Mouse (Mus musculus): ENCODE data around the gene Lgals3. TPM values are rescaled to one million over a fixed set of nuclear protein-coding genes. Genes with fewer than 3 reads are reported as not detected.
"Not testable (repeated sequence)": the region's sequence is repeated elsewhere in the genome, so short reads cannot be mapped to it uniquely, and the experiment has no call there.

Lgals3 gene
- 14.7 and 19.4 TPM in 2 replicates for polyA plus RNA-seq (2015; fragmentation: Nextera tagmentation; extraction: Ambion mirVana)

- Histone ChIP-seq H3K9ac (no peak within 1 kb of the TSS), H3K4me1 (peaks cover 16% of the 10 kb centered on the region), H3K36me3 (no peaks in the 10 kb centered on the region), H3K4me3 (no peak within 1 kb of the TSS), H3K27ac (peak within 1 kb of the TSS; percentile 48; the same call in 1 of the 2 replicates), H3K9me3 (no peaks in the 10 kb centered on the region), H3K27me3 (peaks cover 6% of the 10 kb centered on the region), H3K4me2 (peak within 1 kb of the TSS; percentile 43)
- WGBS = 32% methylated on average over 9 of the region's 9 CpGs
- ATAC-seq (ENCODE audit: insufficient number of reproducible peaks, insufficient read depth, low FRiP score, low TSS enrichment, low read depth) = no peak
Observed at GRCm38 (mm10) chr14:47367461-47367860, at the start of gene Lgals3. Gene Lgals3, plus strand, starts transcription at chr14:47367751.

DNA sequence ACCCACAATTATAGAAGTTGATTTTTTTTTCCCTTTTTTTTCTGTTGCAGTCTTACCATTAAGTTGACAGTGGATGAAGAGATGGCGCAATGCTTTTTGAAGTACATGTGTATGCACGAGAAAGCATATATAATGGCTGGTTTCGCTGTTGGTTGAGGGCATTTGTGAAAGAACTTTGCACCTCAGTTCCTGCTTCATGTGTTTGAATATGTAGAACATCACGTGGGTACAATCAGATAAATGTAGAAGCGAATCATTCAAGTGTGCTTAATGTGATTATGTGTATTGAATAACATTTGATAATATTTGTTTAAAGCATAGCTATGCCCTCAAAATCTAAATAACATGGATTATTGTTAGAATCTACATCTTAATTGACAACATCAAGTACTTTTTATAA is 48.2 kb upstream of the Lgals3 start:
- Histone ChIP-seq H3K9me3 (no peaks in the 10 kb centered on the region), H3K4me3 (no peak overlapping the region), H3K27ac (no peak overlapping the region), H3K4me2 (no peak overlapping the region), H3K9ac (no peak overlapping the region), H3K4me1 (no peaks in the 10 kb centered on the region), H3K27me3 (no peaks in the 10 kb centered on the region), H3K36me3 (peaks cover 54% of the 10 kb centered on the region)
- no peak for ATAC-seq (ENCODE audit: insufficient number of reproducible peaks, insufficient read depth, low FRiP score, low TSS enrichment, low read depth)
- WGBS = 88% methylated on average over 5 of the region's 5 CpGs

GRCm38 (mm10) chr14:47321581-47321980 is 46.0 kb upstream of the Lgals3 start:
- H3K4me2 ChIP-seq; ATAC-seq (ENCODE audit: insufficient number of reproducible peaks, insufficient read depth, low FRiP score, low TSS enrichment, low read depth); H3K4me3 ChIP-seq; H3K4me1 ChIP-seq; H3K27me3 ChIP-seq; H3K9ac ChIP-seq; H3K9me3 ChIP-seq; H3K27ac ChIP-seq: not testable (repeated sequence)
- 88% methylated on average over 7 of the region's 8 CpGs for WGBS
- H3K36me3 ChIP-seq = peaks cover 51% of the 10 kb centered on the region

GRCm38 (mm10) chr14:47325965-47326761 is 41.4 kb upstream of the Lgals3 start:
- Histone ChIP-seq H3K9me3 (no peaks in the 10 kb centered on the region), H3K9ac (no peak overlapping the region), H3K4me3 (no peak overlapping the region), H3K27me3 (no peaks in the 10 kb centered on the region), H3K36me3 (peaks cover 24% of the 10 kb centered on the region), H3K4me2 (no peak overlapping the region), H3K27ac (no peak overlapping the region), H3K4me1 (no peaks in the 10 kb centered on the region)
- ATAC-seq (ENCODE audit: insufficient number of reproducible peaks, insufficient read depth, low FRiP score, low TSS enrichment, low read depth) = no peak
- WGBS = 86% methylated on average over 9 of the region's 9 CpGs

GRCm38 (mm10) chr14:47327347-47327746 is 40.2 kb upstream of the Lgals3 start:
- WGBS = 91% methylated on average over 5 of the region's 5 CpGs
- Histone ChIP-seq H3K27me3 (no peaks in the 10 kb centered on the region), H3K9ac (no peak overlapping the region), H3K9me3 (no peaks in the 10 kb centered on the region), H3K4me1 (peaks cover 6% of the 10 kb centered on the region), H3K4me3 (no peak overlapping the region), H3K4me2 (no peak overlapping the region), H3K27ac (no peak overlapping the region), H3K36me3 (peaks cover 21% of the 10 kb centered on the region)
- ATAC-seq (ENCODE audit: insufficient number of reproducible peaks, insufficient read depth, low FRiP score, low TSS enrichment, low read depth) = no peak

GRCm38 (mm10) chr14:47331920-47332319 is 35.6 kb upstream of the Lgals3 start:
- H3K36me3 ChIP-seq = no peaks in the 10 kb centered on the region
- peaks cover 6% of the 10 kb centered on the region for H3K4me1 ChIP-seq
- no peak overlapping the region for H3K4me2 ChIP-seq
- H3K27ac ChIP-seq = no peak overlapping the region
- H3K27me3 ChIP-seq = no peaks in the 10 kb centered on the region
- no peak for ATAC-seq (ENCODE audit: insufficient number of reproducible peaks, insufficient read depth, low FRiP score, low TSS enrichment, low read depth)
- WGBS = 21% methylated on average over 5 of the region's 5 CpGs
- H3K4me3 ChIP-seq = no peak overlapping the region
- H3K9me3 ChIP-seq = no peaks in the 10 kb centered on the region
- no peak overlapping the region for H3K9ac ChIP-seq

DNA sequence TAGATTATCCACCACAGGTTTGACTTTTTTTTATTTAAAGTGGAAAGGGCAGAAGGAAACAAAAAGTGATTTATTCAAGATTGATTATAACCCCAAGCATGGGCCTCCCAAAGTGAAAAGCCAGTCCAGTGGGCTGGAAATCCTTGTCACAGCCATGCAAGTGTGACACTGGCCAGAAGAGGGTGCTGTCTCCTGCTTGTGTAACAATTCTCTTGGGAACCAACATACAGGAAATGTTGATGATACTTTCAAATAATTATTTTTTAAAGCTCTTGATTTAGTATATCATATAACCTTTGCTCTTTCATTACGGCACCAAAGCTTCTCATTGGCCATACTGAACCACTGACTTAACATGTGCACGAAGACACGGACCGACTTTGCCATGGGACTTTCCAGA is 32.7 kb upstream of the Lgals3 start:
- 75% methylated on average over 4 of the region's 4 CpGs for WGBS
- Histone ChIP-seq H3K27ac (no peak overlapping the region), H3K36me3 (no peaks in the 10 kb centered on the region), H3K9me3 (no peaks in the 10 kb centered on the region), H3K4me3 (no peak overlapping the region), H3K4me1 (peaks cover 6% of the 10 kb centered on the region), H3K27me3 (no peaks in the 10 kb centered on the region), H3K9ac (no peak overlapping the region), H3K4me2 (no peak overlapping the region)
- ATAC-seq (ENCODE audit: insufficient number of reproducible peaks, insufficient read depth, low FRiP score, low TSS enrichment, low read depth) = no peak

- Histone ChIP-seq H3K9me3 (no peaks in the 10 kb centered on the region), H3K36me3 (no peaks in the 10 kb centered on the region), H3K9ac (no peak overlapping the region), H3K4me3 (no peak overlapping the region), H3K27me3 (no peaks in the 10 kb centered on the region), H3K4me1 (peaks cover 6% of the 10 kb centered on the region), H3K4me2 (no peak overlapping the region), H3K27ac (no peak overlapping the region)
- 55% methylated on average over 3 of the region's 3 CpGs for WGBS
- ATAC-seq (ENCODE audit: insufficient number of reproducible peaks, insufficient read depth, low FRiP score, low TSS enrichment, low read depth) = no peak
Observed at GRCm38 (mm10) chr14:47335300-47335699, 32.3 kb upstream of the Lgals3 start.

DNA sequence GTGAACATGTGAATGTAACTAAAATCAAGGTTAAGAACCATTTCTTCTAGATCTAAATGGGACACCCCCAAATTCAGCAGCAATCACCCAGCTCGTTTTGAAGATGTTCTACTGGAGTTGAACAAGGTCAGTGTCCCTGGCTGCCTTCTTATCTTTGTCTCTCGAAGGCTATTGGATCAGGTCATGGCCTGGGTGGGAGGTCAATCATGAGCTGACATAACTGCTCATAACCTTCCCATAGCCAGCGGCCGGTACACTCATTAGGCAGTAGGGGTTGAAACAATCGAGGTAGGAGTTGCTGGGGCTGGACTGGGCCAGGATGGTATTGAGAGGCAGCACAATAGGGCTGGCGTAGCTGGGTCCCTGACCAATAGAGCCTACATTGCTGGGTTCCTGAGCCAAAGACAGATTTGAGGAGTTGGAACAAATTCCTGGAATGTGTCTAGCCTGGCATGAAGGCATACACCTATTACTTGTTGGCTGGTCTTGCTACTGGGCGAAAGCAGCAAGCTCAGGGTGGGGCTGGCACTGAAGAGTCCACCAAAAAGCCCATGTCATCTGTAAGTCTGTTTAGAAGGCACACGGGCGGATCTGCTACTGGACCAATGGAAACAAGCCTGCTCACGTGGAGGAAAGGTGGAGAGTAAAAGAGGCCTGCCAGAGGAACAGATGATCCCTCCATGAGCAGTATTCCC is 27.2 kb upstream of the Lgals3 start:
- 86% methylated on average over 10 of the region's 10 CpGs for WGBS
- H3K9ac ChIP-seq = no peak overlapping the region
- ATAC-seq (ENCODE audit: insufficient number of reproducible peaks, insufficient read depth, low FRiP score, low TSS enrichment, low read depth) = no peak
- H3K9me3 ChIP-seq = no peaks in the 10 kb centered on the region
- no peaks in the 10 kb centered on the region for H3K4me1 ChIP-seq
- H3K27ac ChIP-seq = no peak overlapping the region
- H3K4me3 ChIP-seq = no peak overlapping the region
- no peak overlapping the region for H3K4me2 ChIP-seq
- H3K27me3 ChIP-seq = no peaks in the 10 kb centered on the region
- no peaks in the 10 kb centered on the region for H3K36me3 ChIP-seq

DNA sequence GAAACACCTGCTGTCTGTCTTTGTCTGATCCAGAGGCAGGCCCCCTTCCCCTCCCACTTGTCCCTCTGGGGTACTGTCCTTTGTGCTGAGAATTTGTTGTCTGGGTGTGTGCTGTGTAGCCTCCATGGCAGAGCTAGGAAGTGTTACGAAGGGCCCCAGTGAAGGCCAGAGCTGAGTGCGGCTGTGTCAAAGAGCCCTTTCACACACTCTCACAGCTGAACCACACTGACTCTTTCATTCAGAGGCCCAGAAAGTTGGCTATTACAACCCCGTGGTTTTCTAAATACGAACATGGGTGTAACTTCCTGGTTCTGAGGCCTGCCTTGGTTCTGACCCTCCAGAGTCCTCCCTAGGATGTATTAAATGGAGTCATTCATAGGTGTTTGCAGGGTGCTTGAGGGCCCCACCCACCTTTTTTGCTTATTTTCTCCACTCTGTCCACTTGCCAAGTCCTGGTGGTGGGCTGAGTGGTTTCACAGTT is 25.7 kb upstream of the Lgals3 start:
- H3K27ac ChIP-seq = peak overlapping the region; percentile 29; the same call in 1 of the 2 replicates

DNA sequence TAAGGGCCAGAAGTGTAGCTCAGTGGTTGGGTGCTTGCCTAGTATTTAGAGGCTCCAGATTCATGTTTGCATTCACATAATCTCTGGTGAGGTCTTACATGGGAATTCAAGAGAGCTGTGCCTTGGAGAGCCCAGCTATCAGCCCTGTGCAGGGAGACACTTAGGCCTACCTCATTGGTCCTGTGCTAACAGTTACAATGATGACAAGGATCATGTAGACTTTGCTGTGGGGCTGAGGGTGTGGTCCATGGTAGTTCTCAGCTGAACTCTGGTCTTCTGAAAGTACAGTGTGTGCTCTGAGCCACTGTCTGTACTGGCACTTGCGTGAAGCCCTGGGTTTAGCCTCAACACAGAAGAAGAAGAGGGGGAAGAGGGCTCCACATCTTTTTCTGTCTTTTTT is 20.8 kb upstream of the Lgals3 start:
- 82% methylated on average over 1 of the region's 1 CpGs for WGBS
- no peaks in the 10 kb centered on the region for H3K36me3 ChIP-seq
- H3K27ac ChIP-seq = no peak overlapping the region
- H3K4me1 ChIP-seq = no peaks in the 10 kb centered on the region
- no peak overlapping the region for H3K9ac ChIP-seq
- no peaks in the 10 kb centered on the region for H3K9me3 ChIP-seq
- no peak overlapping the region for H3K4me3 ChIP-seq
- no peaks in the 10 kb centered on the region for H3K27me3 ChIP-seq
- H3K4me2 ChIP-seq = no peak overlapping the region
- ATAC-seq (ENCODE audit: insufficient number of reproducible peaks, insufficient read depth, low FRiP score, low TSS enrichment, low read depth) = no peak

More for the DNA sequence above, 25.7 kb upstream of the Lgals3 start:
- H3K4me3 ChIP-seq = no peak overlapping the region
- H3K9ac ChIP-seq = no peak overlapping the region
- H3K27me3 ChIP-seq = no peaks in the 10 kb centered on the region
- no peaks in the 10 kb centered on the region for H3K4me1 ChIP-seq
- no peaks in the 10 kb centered on the region for H3K9me3 ChIP-seq
- ATAC-seq (ENCODE audit: insufficient number of reproducible peaks, insufficient read depth, low FRiP score, low TSS enrichment, low read depth) = no peak; the same call in 1 of the 2 replicates
- no peak overlapping the region for H3K4me2 ChIP-seq
- H3K36me3 ChIP-seq = no peaks in the 10 kb centered on the region
- 48% methylated on average over 4 of the region's 4 CpGs for WGBS

- Histone ChIP-seq H3K9me3 (no peaks in the 10 kb centered on the region), H3K36me3 (no peaks in the 10 kb centered on the region), H3K27ac (no peak overlapping the region), H3K9ac (no peak overlapping the region), H3K4me1 (no peaks in the 10 kb centered on the region), H3K4me3 (no peak overlapping the region), H3K4me2 (no peak overlapping the region), H3K27me3 (no peaks in the 10 kb centered on the region)
- no peak for ATAC-seq (ENCODE audit: insufficient number of reproducible peaks, insufficient read depth, low FRiP score, low TSS enrichment, low read depth)
- WGBS = 87% methylated on average over 2 of the region's 2 CpGs
Observed at GRCm38 (mm10) chr14:47350974-47351373, 16.6 kb upstream of the Lgals3 start.
